In the genomic region with DNA sequence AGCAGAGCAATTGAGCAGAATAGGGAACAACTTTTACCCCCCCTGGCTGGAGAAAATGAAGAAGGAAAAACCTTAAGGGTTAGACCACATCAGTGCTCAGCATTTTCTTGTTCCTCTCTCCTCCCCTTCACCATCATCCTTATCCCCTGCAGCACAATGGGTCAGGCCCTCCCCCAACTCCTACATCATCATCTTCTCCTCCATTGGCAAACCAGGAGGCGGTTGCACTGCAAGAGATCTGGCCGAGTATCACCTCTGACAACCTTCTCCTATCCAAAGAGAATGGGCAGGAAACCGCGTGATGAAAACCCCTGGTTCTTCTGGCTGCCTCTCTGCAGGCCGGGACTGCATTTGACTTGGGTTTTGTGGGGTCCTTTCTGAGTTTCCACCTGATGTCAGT, we compare ENCODE assay signal across 12 mouse cellular contexts.
"Had no signal": no experiment of that assay in that cellular context is flagged by ENCODE, and none has a peak within 500 bp of the region (broad histone marks: within the 10 kb centered on the region; RNA-seq: fewer than 3 reads in every experiment).

No protein-coding gene starts in this region.

- H3K27ac ChIP-seq: kidney, postnatal 0 days; liver, embryonic 12.5 days; liver, embryonic 15.5 days; neural tube, embryonic 12.5 days; stomach, postnatal 0 days had no signal

- H3K4me2 ChIP-seq: liver, embryonic 12.5 days; liver, embryonic 15.5 days; lung, embryonic 14.5 days; midbrain, embryonic 11.5 days; neural tube, embryonic 12.5 days had no signal

- ATAC-seq: intestine, postnatal 0 days; liver, embryonic 12.5 days had no signal

- H3K4me1 ChIP-seq: liver, embryonic 15.5 days; neural tube, embryonic 12.5 days had no signal

- H3K9me3 ChIP-seq: liver, embryonic 12.5 days; liver, embryonic 15.5 days; neural tube, embryonic 12.5 days had no signal

- H3K9ac ChIP-seq: liver, embryonic 12.5 days; liver, embryonic 15.5 days; lung, embryonic 14.5 days; neural tube, embryonic 12.5 days had no signal

- H3K4me3 ChIP-seq: liver, embryonic 12.5 days; liver, embryonic 15.5 days; neural tube, embryonic 12.5 days had no signal

- DNase-seq: midbrain, embryonic 14.5 days; retina, postnatal 1 day; thymus, adult 18-20 months; thymus, postnatal 4 days had no signal

- H3K27me3 ChIP-seq: liver, embryonic 12.5 days; liver, embryonic 15.5 days; neural tube, embryonic 12.5 days had no signal
